Mouse (Mus musculus): ENCODE data around the gene Aifm2.

Gene Aifm2

DNA sequence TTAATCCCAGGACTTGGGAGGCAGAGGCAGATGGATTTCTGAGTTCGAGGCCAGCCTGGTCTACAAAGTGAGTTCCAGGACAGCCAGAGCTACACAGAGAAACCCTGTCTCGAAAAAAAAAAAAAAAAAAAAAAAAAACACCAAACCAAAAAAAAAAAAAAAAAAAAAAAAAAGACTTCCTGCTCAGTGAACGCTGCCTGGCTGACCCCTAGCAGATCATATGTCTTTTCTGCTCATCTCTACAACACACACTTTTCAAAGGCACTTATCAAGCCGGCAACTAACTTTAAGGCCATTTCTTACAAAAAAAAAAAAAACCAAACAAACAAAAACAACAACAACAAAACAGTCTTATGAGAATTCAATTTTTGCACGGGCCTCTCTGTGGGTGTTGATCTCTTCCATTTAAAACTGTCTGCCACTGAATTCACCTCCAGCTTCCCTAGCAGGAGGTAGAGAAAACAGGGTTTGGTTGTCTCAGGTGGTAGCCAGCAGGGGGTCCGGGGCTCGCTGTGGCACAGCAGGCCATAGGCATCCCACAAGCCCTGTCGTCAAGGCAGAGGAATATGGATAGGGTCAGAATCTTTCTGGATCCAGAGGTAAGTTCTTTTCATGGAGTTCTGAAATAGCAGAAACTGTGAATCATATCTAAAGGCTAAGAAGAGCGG is 66.5 kb downstream of the Aifm2 start:
- DNase-seq, result no peak

GRCm38 (mm10) chr10:61782799-61783611 is 67.9 kb downstream of the Aifm2 start:
- DNase-seq, result peak; percentile 66 to 82

- DNase-seq, result peak; percentile 66 to 76
These were observed 68.7 kb downstream of the Aifm2 start, which contains the start of gene H2afy2 for GRCm38 (mm10) chr10:61783621-61784251. Gene H2afy2, minus strand, starts transcription at chr10:61784147.

DNA sequence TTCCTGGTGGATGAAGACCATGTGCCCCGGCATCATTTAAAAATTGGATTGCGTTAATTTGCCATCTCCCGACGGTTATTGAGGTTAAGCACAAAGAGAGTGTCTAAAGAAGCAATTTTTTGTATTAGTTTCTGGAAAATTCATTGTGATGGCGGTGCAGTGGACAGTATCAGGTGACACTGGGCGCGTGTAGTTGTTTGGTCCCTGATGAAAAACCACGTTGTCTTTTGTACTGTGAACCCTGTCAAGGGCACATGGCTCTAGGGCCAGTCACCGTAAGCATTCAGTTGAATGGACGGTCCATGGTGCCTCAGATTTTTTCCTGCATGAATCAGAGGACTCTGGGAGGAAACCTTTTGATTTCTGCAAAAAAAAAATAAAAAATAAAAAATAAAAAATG is 69.4 kb downstream of the Aifm2 start:
- no peak for DNase-seq

- peak in 1 of 2 experiments; percentile 19 for DNase-seq
These were observed 72.7 kb downstream of the Aifm2 start for GRCm38 (mm10) chr10:61787541-61788313.

- no peak for DNase-seq
These were observed 73.4 kb downstream of the Aifm2 start for GRCm38 (mm10) chr10:61788499-61788898.
